Mouse (Mus musculus) hindbrain, postnatal 0 days (tissue): ENCODE measurements around the gene Nrm. TPM values are rescaled to one million over a fixed set of nuclear protein-coding genes. Genes with fewer than 3 reads are reported as not detected.
"Not testable (repeated sequence)": the region's sequence is repeated elsewhere in the genome, so short reads cannot be mapped to it uniquely, and the experiment has no call there.

Experiments used
- ATAC-seq: fragments of 200-750 bp; cut with Nextera tagmentation; 2 replicates; pipeline ENCODE4 v1.8.0; 2017; ENCODE audit warnings: mild to moderate bottlenecking, moderate TSS enrichment, moderate library complexity
- DNase-seq: peaks from one replicate; pipeline ENCODE4 v3.0.0-alpha.2; 2015; ENCODE audit warnings: low spot score
- H3K27ac ChIP-seq: fragments of 300-500 bp; sonication (generic); 2 replicates; pipeline ENCODE4 v1.5.1; 2014; ENCODE audit warnings: mild to moderate bottlenecking
- H3K27me3 ChIP-seq: fragments of 300-500 bp; sonication (generic); 2 replicates; pipeline ENCODE4 v1.6.1; 2014; ENCODE audit warnings: low read length, mixed read lengths; ENCODE audit not compliant: insufficient read depth
- H3K36me3 ChIP-seq: fragments of 300-500 bp; sonication (generic); 2 replicates; pipeline ENCODE4 v1.6.1; 2014; ENCODE audit warnings: low read length, mixed read lengths; ENCODE audit not compliant: insufficient read depth
- H3K4me1 ChIP-seq: fragments of 300-500 bp; sonication (generic); 2 replicates; pipeline ENCODE4 v1.6.1; 2014; ENCODE audit warnings: antibody characterized with exemption, low read length, mixed read lengths; ENCODE audit not compliant: insufficient read depth
- H3K4me2 ChIP-seq: fragments of 300-500 bp; sonication (generic); 2 replicates; pipeline ENCODE4 v1.6.1; 2014; ENCODE audit warnings: low read depth, mild to moderate bottlenecking, low read length, moderate library complexity, mixed read lengths
- H3K4me3 ChIP-seq: fragments of 300-500 bp; sonication (generic); 2 replicates; pipeline ENCODE4 v1.5.1; 2014; ENCODE audit warnings: low read length
- H3K9ac ChIP-seq: fragments of 300-500 bp; sonication (generic); replicated peaks from 2 replicates; pipeline ENCODE4 v1.6.1; 2014; ENCODE audit warnings: mild to moderate bottlenecking, low read length, moderate library complexity, mixed read lengths
- H3K9me3 ChIP-seq: fragments of 300-500 bp; sonication (generic); 2 replicates; pipeline ENCODE4 v1.6.1; 2016; ENCODE audit warnings: low read length, mixed read lengths
- CTCF ChIP-seq: IDR thresholded peaks from 2 replicates; pipeline ENCODE4 v1.5.1; 2016; ENCODE audit warnings: antibody characterized with exemption, control low read depth, low read depth
- WGBS: fragments of 180-500 bp; shearing (Covaris S2); extraction: QIAGEN DNeasy Blood & Tissue Kit; methylation state at CpG from one replicate; pipeline ENCODE4 v1.1.7; 2014; 5-methylcytosine and 5-hydroxymethylcytosine counted together
- polyA plus RNA-seq: library from polyadenylated mRNA; unstranded; fragments of >200 nt; fragmentation: Nextera tagmentation; extraction: Ambion mirVana; gene quantifications from 2 replicates; pipeline ENCODE4 v1.2.1, GENCODE M21; 2015
- total RNA-seq: library from RNA; depleted of rRNA; stranded (reverse); fragments of >200 nt; gene quantifications from 2 replicates; pipeline ENCODE4 v1.2.3, GENCODE M21; 2014

Gene Nrm
- total and polyA plus RNA-seq, 2 experiments from 2014 or later = 24.6 to 27.2 TPM

DNA sequence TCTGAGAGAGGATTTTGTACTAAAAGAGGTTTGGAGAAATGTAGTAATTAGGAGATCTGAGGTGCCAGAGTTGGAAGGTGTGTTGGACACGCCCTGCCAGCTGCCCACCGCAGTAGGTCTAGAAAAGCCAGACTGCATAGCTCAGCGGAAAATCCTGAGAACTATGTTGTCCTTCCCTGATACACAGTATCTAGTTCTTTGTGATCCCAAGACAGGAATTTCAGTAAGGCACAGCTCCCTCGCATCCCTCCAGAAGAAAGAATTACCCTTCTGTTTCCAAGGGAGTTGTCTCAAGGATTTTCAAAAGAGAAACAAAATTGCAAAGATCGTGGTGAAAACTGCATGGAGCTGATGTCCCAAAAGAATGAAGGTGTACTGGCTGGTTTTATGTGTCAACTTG is 22.5 kb upstream of the Nrm start:
- WGBS = 2% methylated on average over 5 of the region's 5 CpGs
- peaks cover 13% of the 10 kb centered on the region; the same call in 1 of the 2 replicates for H3K4me1 ChIP-seq

DNA sequence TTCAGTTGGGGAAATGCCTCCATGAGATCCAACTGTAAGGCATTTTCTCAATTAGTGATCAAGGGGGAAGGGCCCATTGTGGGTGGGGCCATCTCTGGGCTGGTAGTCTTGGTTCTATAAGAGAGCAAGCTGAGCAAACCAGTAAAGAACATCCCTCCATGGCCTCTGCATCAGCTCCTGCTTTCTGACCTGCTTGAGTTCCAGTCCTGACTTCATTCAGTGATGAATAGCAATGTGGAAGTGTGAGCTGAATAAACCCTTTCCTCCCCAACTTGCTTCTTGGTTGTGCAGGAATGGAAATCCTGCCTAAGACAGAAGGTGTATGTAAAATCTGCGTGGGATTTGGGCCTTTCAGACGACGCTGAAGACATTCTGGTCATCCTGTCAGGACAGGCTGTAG is 22.1 kb upstream of the Nrm start:
- DNase-seq, H3K9me3 ChIP-seq, H3K27me3 ChIP-seq, ATAC-seq: not testable (repeated sequence)
- peak overlapping the region; percentile 97 for H3K27ac ChIP-seq
- WGBS = 54% methylated on average over 3 of the region's 3 CpGs
- peak overlapping the region; percentile 53; the same call in 1 of the 2 replicates for H3K9ac ChIP-seq
- peaks cover 18% of the 10 kb centered on the region for H3K36me3 ChIP-seq
- H3K4me1 ChIP-seq = peaks cover 13% of the 10 kb centered on the region; the same call in 1 of the 2 replicates
- H3K4me2 ChIP-seq = peak overlapping the region; percentile 88
- peak overlapping the region; percentile 82 for H3K4me3 ChIP-seq

More for the DNA sequence above, 22.5 kb upstream of the Nrm start:
- no peak for DNase-seq
- Histone ChIP-seq H3K4me3 (peak overlapping the region; percentile 82), H3K27ac (peak overlapping the region; percentile 97), H3K9me3 (no peaks in the 10 kb centered on the region), H3K9ac (peak overlapping the region; percentile 53), H3K4me2 (peak overlapping the region; percentile 88), H3K36me3 (peaks cover 22% of the 10 kb centered on the region), H3K27me3 (no peaks in the 10 kb centered on the region)
- no peak for TF ChIP-seq CTCF
- ATAC-seq = no peak

DNA sequence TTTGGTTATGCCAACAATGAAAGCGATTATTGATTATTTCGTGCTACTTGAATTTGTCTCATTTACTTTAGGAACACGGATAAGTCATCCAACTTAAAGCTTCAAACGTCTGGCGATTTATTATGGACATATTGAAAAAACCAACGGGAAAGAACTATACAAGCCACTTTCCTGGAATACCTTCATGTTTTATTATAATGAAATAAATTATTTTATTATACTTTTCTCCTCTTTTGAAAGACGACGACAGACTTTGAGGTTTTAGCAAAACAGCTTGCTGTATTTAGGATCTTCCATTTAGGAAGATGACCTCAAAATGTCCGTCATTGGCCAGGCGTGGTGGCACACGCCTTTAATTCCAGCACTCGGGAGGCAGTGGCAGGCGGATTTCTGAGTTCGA is 20.6 kb upstream of the Nrm start:
- Histone ChIP-seq H3K4me1 (0 out of 2 replicates have a peak, but pooled peaks cover 5% of the 10 kb centered on the region), H3K9me3 (no peaks in the 10 kb centered on the region), H3K27ac (peak overlapping the region; percentile 58; the same call in 1 of the 2 replicates), H3K4me2 (peak overlapping the region; percentile 49), H3K9ac (peak overlapping the region; percentile 35; the same call in 1 of the 2 replicates), H3K36me3 (peaks cover 12% of the 10 kb centered on the region), H3K27me3 (no peaks in the 10 kb centered on the region), H3K4me3 (peak overlapping the region; percentile 65)
- DNase-seq (no peak), ATAC-seq (no peak)
- 52% methylated on average over 14 of the region's 14 CpGs for WGBS
- no peak for TF ChIP-seq CTCF

DNA sequence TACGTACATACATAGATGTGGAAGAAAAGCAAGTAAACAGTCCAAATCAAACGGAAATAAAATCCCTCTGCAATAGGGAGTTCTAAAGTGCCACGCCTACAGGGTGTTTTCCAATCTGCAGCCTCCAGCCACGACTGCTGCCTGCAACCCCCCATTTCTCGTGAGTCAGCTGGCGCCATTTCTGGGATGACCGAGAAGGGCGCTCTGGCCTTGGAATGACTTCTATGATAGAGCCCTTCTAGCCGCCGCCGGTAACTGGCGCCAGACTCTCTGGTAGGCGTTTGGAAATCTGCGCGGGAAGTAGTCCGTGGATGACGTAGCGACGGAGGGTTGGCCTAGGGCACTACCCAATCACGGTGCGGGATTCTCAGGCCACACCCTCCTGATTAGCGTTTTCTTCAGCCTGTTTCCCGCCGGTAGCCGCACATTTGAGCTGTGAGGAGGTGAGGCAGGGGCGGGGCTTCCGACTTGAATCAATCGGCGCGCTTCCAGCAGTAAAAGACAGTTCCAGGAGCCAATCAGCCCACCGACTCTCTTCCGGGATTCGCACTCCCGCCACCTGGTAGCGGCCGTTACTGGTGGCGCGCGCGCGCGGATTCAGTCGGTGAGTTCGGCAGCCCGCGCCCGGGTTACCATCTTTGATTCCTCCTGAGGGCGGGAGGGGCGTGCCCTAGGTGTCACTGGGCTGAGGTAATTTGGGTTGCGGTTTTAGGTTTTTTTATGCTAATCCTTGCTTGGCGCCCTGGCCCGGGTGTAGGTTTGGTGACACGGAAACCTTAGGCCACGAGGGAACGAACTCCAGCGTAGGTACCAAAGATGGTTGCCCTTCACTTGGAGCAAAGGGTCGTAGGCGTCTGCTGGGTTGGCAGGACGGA is 19.8 kb upstream of the Nrm start, which contains the start of gene Mdc1:
Gene Mdc1, plus strand, starts transcription at position 440 of the 875 bp plus-strand sequence.
- TF ChIP-seq CTCF = peak; percentile 63
- Histone ChIP-seq H3K4me1 (no peaks in the 10 kb centered on the region), H3K4me3 (peak within 1 kb of the TSS; percentile 65), H3K4me2 (peak within 1 kb of the TSS; percentile 74), H3K36me3 (peaks cover 15% of the 10 kb centered on the region; the same call in 1 of the 2 replicates), H3K9ac (peak within 1 kb of the TSS; percentile 51), H3K27ac (peak within 1 kb of the TSS; percentile 77), H3K27me3 (no peaks in the 10 kb centered on the region), H3K9me3 (no peaks in the 10 kb centered on the region)
- under 1% methylated on average over 59 of the region's 59 CpGs for WGBS
- ATAC-seq (peak; percentile 95), DNase-seq (peak; percentile 100)

DNA sequence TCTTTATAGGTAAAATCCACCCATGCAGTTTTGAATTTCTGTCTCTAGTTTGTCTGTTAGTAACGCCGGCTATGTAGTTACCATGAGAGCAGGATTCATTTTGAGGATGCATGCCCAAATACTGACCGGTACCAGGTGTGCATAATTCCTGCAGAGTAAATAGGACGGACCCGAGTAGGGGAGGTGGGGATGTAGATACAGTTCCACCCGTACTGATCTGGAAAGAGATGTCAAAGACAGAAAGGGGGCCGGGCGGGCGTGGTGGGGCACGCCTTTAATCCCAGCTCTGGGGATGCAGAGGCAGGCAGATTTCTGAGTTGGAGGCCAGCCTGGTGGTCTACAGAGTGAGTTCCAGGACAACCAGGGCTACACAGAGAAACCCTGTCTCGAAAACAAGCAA is 19.1 kb upstream of the Nrm start:
- no peak for ATAC-seq
- no peak for TF ChIP-seq CTCF
- DNase-seq = no peak
- no peaks in the 10 kb centered on the region for H3K9me3 ChIP-seq
- H3K4me3 ChIP-seq = peak overlapping the region; percentile 65
- peaks cover 15% of the 10 kb centered on the region; the same call in 1 of the 2 replicates for H3K36me3 ChIP-seq
- peak overlapping the region; percentile 51 for H3K9ac ChIP-seq
- peak overlapping the region; percentile 74 for H3K4me2 ChIP-seq
- 16% methylated on average over 11 of the region's 11 CpGs for WGBS
- H3K27me3 ChIP-seq = no peaks in the 10 kb centered on the region
- H3K27ac ChIP-seq = peak overlapping the region; percentile 77
- no peaks in the 10 kb centered on the region for H3K4me1 ChIP-seq

DNA sequence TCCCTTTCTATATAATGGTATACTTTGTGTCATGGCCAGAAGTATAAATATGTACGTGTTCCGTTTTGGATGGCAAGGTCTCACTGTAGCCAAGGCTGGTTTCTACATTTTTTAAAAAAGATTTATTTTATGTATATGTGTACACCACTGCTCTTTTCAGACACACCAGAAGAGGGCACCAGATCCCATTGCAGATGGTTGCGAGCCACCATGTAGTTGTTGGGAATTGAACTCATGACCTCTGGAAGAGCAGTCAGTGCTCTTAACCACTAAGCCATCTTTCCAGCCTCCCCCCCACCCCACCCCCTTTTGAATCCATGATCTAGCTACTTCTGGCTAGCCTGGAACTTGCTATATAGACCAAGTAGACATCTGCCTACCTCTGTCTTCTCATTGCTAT is 17.6 kb upstream of the Nrm start:
- Histone ChIP-seq H3K4me2 (no peak overlapping the region), H3K27me3 (no peaks in the 10 kb centered on the region), H3K4me3 (no peak overlapping the region), H3K9me3 (no peaks in the 10 kb centered on the region), H3K36me3 (peaks cover 24% of the 10 kb centered on the region), H3K9ac (no peak overlapping the region), H3K4me1 (no peaks in the 10 kb centered on the region), H3K27ac (no peak overlapping the region)
- TF ChIP-seq CTCF = peak; percentile 26
- ATAC-seq (no peak), DNase-seq (no peak)
- WGBS = 94% methylated on average over 3 of the region's 3 CpGs
